Comparison of ENCODE assay signal across 30 mouse cellular contexts in the genomic region with DNA sequence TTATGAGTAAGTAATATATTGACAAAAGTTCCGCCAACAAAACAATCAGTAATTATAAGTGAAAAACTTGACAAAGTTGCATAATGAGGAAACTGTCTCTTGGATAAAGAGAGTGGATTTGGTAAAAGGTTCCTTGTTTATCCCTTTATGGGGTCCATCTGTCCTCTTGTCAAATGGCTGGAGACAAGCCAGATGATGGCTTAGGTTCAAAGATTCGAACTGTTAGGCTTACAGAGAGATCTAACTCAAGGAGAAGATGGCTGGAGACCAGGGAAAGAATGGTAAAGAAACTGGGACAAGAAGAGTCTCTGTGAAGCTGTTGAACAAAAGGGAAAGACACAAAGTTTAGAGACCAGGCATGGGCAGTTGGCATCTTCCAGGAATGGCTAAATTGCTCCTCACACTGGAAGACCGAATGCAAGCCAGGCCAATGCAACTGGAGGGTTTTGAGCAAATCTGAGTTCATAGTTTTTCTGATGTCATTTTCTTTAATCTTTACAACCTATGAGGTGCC.
DNase-seq lines count a peak whose midpoint lies in the region; ATAC-seq and TF ChIP-seq lines count a peak whose summit lies in the region.
"Had no signal": no experiment of that assay in that cellular context is flagged by ENCODE, and none has a peak within 500 bp of the region (broad histone marks: within the 10 kb centered on the region; RNA-seq: fewer than 3 reads in every experiment).

No protein-coding gene starts in this region.

- H3K9me3 ChIP-seq in forebrain, embryonic 15.5 days, result no peaks in the 10 kb centered on the region
- no peaks in the 10 kb centered on the region for H3K9me3 ChIP-seq in forebrain, embryonic 12.5 days
- H3K9me3 ChIP-seq in hindbrain, postnatal 0 days (ENCODE audit: low read length), result no peaks in the 10 kb centered on the region
- no peaks in the 10 kb centered on the region for H3K9me3 ChIP-seq in hindbrain, embryonic 10.5 days
- H3K9me3 ChIP-seq in forebrain, postnatal 0 days (ENCODE audit: low read length), result no peaks in the 10 kb centered on the region
- H3K9me3 ChIP-seq: embryonic facial prominence, embryonic 10.5 days; embryonic facial prominence, embryonic 15.5 days; G1E; heart, embryonic 12.5 days; intestine, embryonic 15.5 days; liver, embryonic 12.5 days; neural tube, embryonic 13.5 days had no signal

- H3K4me1 ChIP-seq in forebrain, embryonic 15.5 days, result peaks cover 24% of the 10 kb centered on the region
- H3K4me1 ChIP-seq in forebrain, embryonic 12.5 days, result peaks cover 10% of the 10 kb centered on the region
- H3K4me1 ChIP-seq in hindbrain, postnatal 0 days (ENCODE audit: insufficient read depth, low read length), result peaks cover 7% of the 10 kb centered on the region; the same call in 1 of the 2 replicates
- peaks cover 12% of the 10 kb centered on the region for H3K4me1 ChIP-seq in hindbrain, embryonic 10.5 days (replicated peaks)
- H3K4me1 ChIP-seq in forebrain, postnatal 0 days (ENCODE audit: insufficient read depth), result no peaks in the 10 kb centered on the region
- H3K4me1 ChIP-seq: liver, embryonic 12.5 days had no signal

- no peak for TF ChIP-seq CTCF in hindbrain, postnatal 0 days (IDR thresholded peaks at IDR 0.05; ENCODE audit: low read depth)
- TF ChIP-seq CTCF in forebrain, postnatal 0 days (IDR thresholded peaks at IDR 0.05; ENCODE audit: low read depth), result no peak

- no peaks in the 10 kb centered on the region for H3K27me3 ChIP-seq in forebrain, embryonic 15.5 days
- H3K27me3 ChIP-seq in forebrain, embryonic 12.5 days, result no peaks in the 10 kb centered on the region
- H3K27me3 ChIP-seq in hindbrain, postnatal 0 days (ENCODE audit: insufficient read depth, low read length), result no peaks in the 10 kb centered on the region
- H3K27me3 ChIP-seq in hindbrain, embryonic 10.5 days (ENCODE audit: insufficient read depth, poor library complexity, severe bottlenecking), result no peaks in the 10 kb centered on the region
- no peaks in the 10 kb centered on the region for H3K27me3 ChIP-seq in forebrain, postnatal 0 days (ENCODE audit: insufficient read depth, low read length)
- H3K27me3 ChIP-seq: embryonic facial prominence, embryonic 15.5 days; heart, embryonic 12.5 days; intestine, embryonic 15.5 days; liver, embryonic 12.5 days; neural tube, embryonic 13.5 days had no signal

- H3K9ac ChIP-seq in forebrain, embryonic 15.5 days (replicated peaks), result no peak overlapping the region
- no peak overlapping the region for H3K9ac ChIP-seq in forebrain, embryonic 12.5 days
- no peak overlapping the region for H3K9ac ChIP-seq in hindbrain, postnatal 0 days (replicated peaks; ENCODE audit: low read length)
- H3K9ac ChIP-seq in forebrain, postnatal 0 days, result no peak overlapping the region
- H3K9ac ChIP-seq: embryonic facial prominence, embryonic 15.5 days; heart, embryonic 12.5 days; intestine, embryonic 15.5 days; liver, embryonic 12.5 days; liver, postnatal 0 days; neural tube, embryonic 13.5 days had no signal

- WGBS in forebrain, embryonic 15.5 days, result 58% methylated on average over 3 of the region's 3 CpGs
- WGBS in forebrain, embryonic 12.5 days, result 90% methylated on average over 3 of the region's 3 CpGs
- WGBS in hindbrain, postnatal 0 days, result 53% methylated on average over 3 of the region's 3 CpGs
- WGBS in hindbrain, embryonic 10.5 days, result 87% methylated on average over 3 of the region's 3 CpGs
- WGBS in forebrain, postnatal 0 days, result 50% methylated on average over 3 of the region's 3 CpGs

- no peak overlapping the region for H3K4me3 ChIP-seq in forebrain, embryonic 15.5 days
- H3K4me3 ChIP-seq in forebrain, embryonic 12.5 days (replicated peaks), result no peak overlapping the region
- no peak overlapping the region for H3K4me3 ChIP-seq in hindbrain, postnatal 0 days (ENCODE audit: low read length)
- H3K4me3 ChIP-seq in hindbrain, embryonic 10.5 days, result no peak overlapping the region
- no peak overlapping the region for H3K4me3 ChIP-seq in forebrain, postnatal 0 days (ENCODE audit: low read depth, low read length)
- H3K4me3 ChIP-seq: embryonic facial prominence, embryonic 10.5 days; embryonic facial prominence, embryonic 15.5 days; gastrocnemius, adult 2 months; heart, adult 2 months; heart, embryonic 12.5 days; intestine, embryonic 15.5 days; layer of hippocampus, adult 2 months; left cerebral cortex, adult 2 months; liver, embryonic 12.5 days; neural tube, embryonic 13.5 days had no signal

- no peaks in the 10 kb centered on the region for H3K36me3 ChIP-seq in forebrain, embryonic 15.5 days
- H3K36me3 ChIP-seq in forebrain, embryonic 12.5 days (replicated peaks), result no peaks in the 10 kb centered on the region
- H3K36me3 ChIP-seq in hindbrain, postnatal 0 days (ENCODE audit: insufficient read depth, low read length), result no peaks in the 10 kb centered on the region
- no peaks in the 10 kb centered on the region for H3K36me3 ChIP-seq in hindbrain, embryonic 10.5 days
- no peaks in the 10 kb centered on the region for H3K36me3 ChIP-seq in forebrain, postnatal 0 days (ENCODE audit: insufficient read depth)
- H3K36me3 ChIP-seq: embryonic facial prominence, embryonic 10.5 days; embryonic facial prominence, embryonic 15.5 days; G1E; heart, embryonic 12.5 days; intestine, embryonic 15.5 days; liver, embryonic 12.5 days; neural tube, embryonic 13.5 days had no signal

- no peak for ATAC-seq in forebrain, embryonic 15.5 days (replicated peaks)
- no peak for ATAC-seq in forebrain, embryonic 12.5 days (ENCODE audit: low FRiP score)
- ATAC-seq in hindbrain, postnatal 0 days, result peak; percentile 61
- no peak for ATAC-seq in forebrain, postnatal 0 days
- ATAC-seq: intestine, embryonic 15.5 days; liver, embryonic 12.5 days; liver, postnatal 0 days had no signal

- no peak overlapping the region for H3K4me2 ChIP-seq in forebrain, embryonic 15.5 days (replicated peaks)
- H3K4me2 ChIP-seq in forebrain, embryonic 12.5 days, result no peak overlapping the region
- no peak overlapping the region for H3K4me2 ChIP-seq in hindbrain, postnatal 0 days (ENCODE audit: low read depth, low read length)
- no peak overlapping the region for H3K4me2 ChIP-seq in forebrain, postnatal 0 days (ENCODE audit: low read depth)
- H3K4me2 ChIP-seq: embryonic facial prominence, embryonic 15.5 days; heart, embryonic 12.5 days; intestine, embryonic 15.5 days; liver, embryonic 12.5 days; midbrain, embryonic 11.5 days; neural tube, embryonic 13.5 days had no signal

- peak overlapping the region; percentile 54 for H3K27ac ChIP-seq in forebrain, embryonic 15.5 days (replicated peaks)
- H3K27ac ChIP-seq in forebrain, embryonic 12.5 days, result no peak overlapping the region
- H3K27ac ChIP-seq in hindbrain, postnatal 0 days, result peak overlapping the region; percentile 15; the same call in 1 of the 2 replicates
- no peak overlapping the region for H3K27ac ChIP-seq in hindbrain, embryonic 10.5 days
- H3K27ac ChIP-seq in forebrain, postnatal 0 days (ENCODE audit: low read depth, low read length), result no peak overlapping the region
- H3K27ac ChIP-seq: embryonic facial prominence, embryonic 10.5 days; embryonic facial prominence, embryonic 15.5 days; gastrocnemius, adult 2 months; heart, adult 2 months; intestine, embryonic 15.5 days; layer of hippocampus, adult 2 months; left cerebral cortex, adult 2 months; liver, embryonic 12.5 days; neural tube, embryonic 13.5 days; stomach, postnatal 0 days had no signal

- peak; percentile 4 for DNase-seq in cerebellum, adult 9-11 months
- DNase-seq in cerebellum, adult 11-12 months, result no peak
- peak; percentile 80 for DNase-seq in hindbrain, postnatal 0 days (ENCODE audit: low spot score)
- no peak for DNase-seq in hindbrain, embryonic 10.5 days (ENCODE audit: low spot score)
- peak; percentile 46 for DNase-seq in forebrain, postnatal 0 days
- DNase-seq: adrenal gland, postnatal 14 days; cerebellum, adult 8-10 months; gastrocnemius, adult 2 months; gastrocnemius, postnatal 36 days; heart, adult 2 months; kidney, adult 2 months; kidney, postnatal 36 days; liver, postnatal 0 days; lung, postnatal 36 days; right cerebral cortex, postnatal 4 days; thymus, adult 18-20 months; thymus, postnatal 4 days had no signal

Comparison
In these comparisons a context has a peak if more than half of its experiments do, and no peak if none do; other contexts are left out.
1. DNase-seq: peak in cerebellum, adult 9-11 months (single experiment), hindbrain, postnatal 0 days (single experiment) and forebrain, postnatal 0 days (single experiment); none in cerebellum, adult 11-12 months (single experiment) and hindbrain, embryonic 10.5 days (single experiment).
2. H3K27ac ChIP-seq: peak in forebrain, embryonic 15.5 days (single experiment) and hindbrain, postnatal 0 days (single experiment); none in forebrain, embryonic 12.5 days (single experiment), hindbrain, embryonic 10.5 days (single experiment) and forebrain, postnatal 0 days (single experiment).